Mouse (Mus musculus) heart, embryonic 14.5 days (tissue): ENCODE measurements around the gene Myl9. TPM values are rescaled to one million over a fixed set of nuclear protein-coding genes. Genes with fewer than 3 reads are reported as not detected.

Experiments used
- ATAC-seq: fragments of 200-750 bp; cut with Nextera tagmentation; 2 replicates; pipeline ENCODE4 v1.8.0; 2017; ENCODE audit warnings: low read depth, moderate TSS enrichment; ENCODE audit not compliant: insufficient number of reproducible peaks, insufficient read depth, low FRiP score
- H3K27ac ChIP-seq, 2 experiments: fragments of 200-500 bp in 1 of 2; fragments of 300-500 bp in 1 of 2; sonication (generic) in 1 of 2; replicated peaks in 1 of 2; 2 replicates each; pipeline ENCODE4 v1.5.1; 2012 to 2014; ENCODE audit warnings: low read depth in 2 of 2, low read length in 2 of 2, control low read depth in 1 of 2, mild to moderate bottlenecking in 1 of 2, mixed read lengths in 1 of 2; ENCODE audit not compliant: control insufficient read depth in 1 of 2, insufficient read depth in 1 of 2
- H3K27me3 ChIP-seq: fragments of 300-500 bp; sonication (generic); 2 replicates; pipeline ENCODE4 v1.6.1; 2014; ENCODE audit warnings: mild to moderate bottlenecking, low read length, control low read depth; ENCODE audit not compliant: control insufficient read depth, insufficient read depth
- H3K36me3 ChIP-seq: fragments of 300-500 bp; sonication (generic); 2 replicates; pipeline ENCODE4 v1.6.1; 2014; ENCODE audit warnings: mild to moderate bottlenecking, control low read depth, low read length, mixed read lengths; ENCODE audit not compliant: control insufficient read depth, insufficient read depth
- H3K4me1 ChIP-seq, 2 experiments: fragments of 200-500 bp in 1 of 2; fragments of 300-500 bp in 1 of 2; sonication (generic) in 1 of 2; 2 replicates each; pipeline ENCODE4 v1.6.1; 2012 to 2014; ENCODE audit warnings: low read length in 2 of 2, control low read depth in 1 of 2, mixed read lengths in 1 of 2; ENCODE audit not compliant: control insufficient read depth in 2 of 2, insufficient read depth in 2 of 2
- H3K4me2 ChIP-seq: fragments of 300-500 bp; sonication (generic); 2 replicates; pipeline ENCODE4 v1.6.1; 2014; ENCODE audit warnings: mild to moderate bottlenecking, low read length
- H3K4me3 ChIP-seq, 2 experiments: fragments of 200-500 bp in 1 of 2; fragments of 300-500 bp in 1 of 2; sonication (generic) in 1 of 2; 2 replicates each; pipeline ENCODE4 v1.5.1; 2012 to 2014; ENCODE audit warnings: low read length in 2 of 2, mild to moderate bottlenecking in 2 of 2, control low read depth in 1 of 2, low read depth in 1 of 2, moderate library complexity in 1 of 2; ENCODE audit not compliant: control insufficient read depth in 1 of 2, insufficient read depth in 1 of 2
- H3K9ac ChIP-seq: fragments of 300-500 bp; sonication (generic); 2 replicates; pipeline ENCODE4 v1.6.1; 2014; ENCODE audit warnings: mild to moderate bottlenecking, low read length
- H3K9me3 ChIP-seq: fragments of 300-500 bp; sonication (generic); 2 replicates; pipeline ENCODE4 v1.6.1; 2016; ENCODE audit warnings: low read length, control low read depth; ENCODE audit not compliant: control insufficient read depth
- WGBS: fragments of 180-500 bp; shearing (Covaris S2); extraction: QIAGEN DNeasy Blood & Tissue Kit; methylation state at CpG from one replicate; pipeline ENCODE4 v1.1.7; 2014; 5-methylcytosine and 5-hydroxymethylcytosine counted together
- polyA plus RNA-seq: library from polyadenylated mRNA; unstranded; fragments of >200 nt; fragmentation: Nextera tagmentation; extraction: Ambion mirVana; gene quantifications from 2 replicates; pipeline ENCODE4 v1.2.1, GENCODE M21; 2014

Gene Myl9
- polyA plus RNA-seq, 1 experiment from 2014 or later = 2,167 TPM

GRCm38 (mm10) chr2:156764022-156764421 lies 11.2 kb upstream of the Myl9 start:
- Histone ChIP-seq H3K36me3 (peaks cover 54% of the 10 kb centered on the region), H3K4me2 (no peak overlapping the region), H3K9ac (no peak overlapping the region), H3K27me3 (no peaks in the 10 kb centered on the region), H3K9me3 (no peaks in the 10 kb centered on the region), H3K4me3 (no peak overlapping the region), H3K4me1 (peaks cover 6 to 7% of the 10 kb centered on the region in 2 experiments), H3K27ac (no peak overlapping the region)
- no peak for ATAC-seq
- 94% methylated on average over 10 of the region's 10 CpGs for WGBS

GRCm38 (mm10) chr2:156764747-156765146 lies 10.5 kb upstream of the Myl9 start:
- Histone ChIP-seq H3K36me3 (peaks cover 48% of the 10 kb centered on the region), H3K9ac (no peak overlapping the region), H3K9me3 (no peaks in the 10 kb centered on the region), H3K4me2 (no peak overlapping the region), H3K4me1 (peaks cover 6 to 7% of the 10 kb centered on the region in 2 experiments), H3K27ac (peak overlapping the region; percentile 14 to 53; a peak in 3 of 4 replicates), H3K4me3 (no peak overlapping the region), H3K27me3 (no peaks in the 10 kb centered on the region)
- ATAC-seq = no peak
- WGBS = 36% methylated on average over 4 of the region's 4 CpGs

GRCm38 (mm10) chr2:156765593-156765992 lies 9.6 kb upstream of the Myl9 start:
- WGBS = 73% methylated on average over 8 of the region's 8 CpGs
- ATAC-seq = no peak
- no peaks in the 10 kb centered on the region for H3K9me3 ChIP-seq
- H3K9ac ChIP-seq = no peak overlapping the region; the same call in 1 of the 2 replicates
- no peaks in the 10 kb centered on the region for H3K27me3 ChIP-seq
- 0 out of 4 replicates have a peak overlapping the region, but pooled peaks of 1 of the 2 experiments have one; percentile 1 for H3K27ac ChIP-seq
- H3K4me2 ChIP-seq = no peak overlapping the region
- H3K4me1 ChIP-seq = peaks cover 6 to 7% of the 10 kb centered on the region in 2 experiments
- no peak overlapping the region for H3K4me3 ChIP-seq
- peaks cover 40% of the 10 kb centered on the region for H3K36me3 ChIP-seq

GRCm38 (mm10) chr2:156766227-156767019 lies 8.8 kb upstream of the Myl9 start:
- H3K27ac ChIP-seq = no peak overlapping the region
- no peak for ATAC-seq
- H3K4me3 ChIP-seq = no peak overlapping the region
- peaks cover 6 to 7% of the 10 kb centered on the region in 2 experiments for H3K4me1 ChIP-seq
- H3K36me3 ChIP-seq = peaks cover 32% of the 10 kb centered on the region
- no peaks in the 10 kb centered on the region for H3K9me3 ChIP-seq
- no peaks in the 10 kb centered on the region for H3K27me3 ChIP-seq
- 57% methylated on average over 10 of the region's 10 CpGs for WGBS
- no peak overlapping the region for H3K9ac ChIP-seq
- H3K4me2 ChIP-seq = no peak overlapping the region

GRCm38 (mm10) chr2:156767108-156767507 lies 8.1 kb upstream of the Myl9 start:
- Histone ChIP-seq H3K9ac (no peak overlapping the region), H3K27me3 (no peaks in the 10 kb centered on the region), H3K4me1 (peaks cover 6 to 7% of the 10 kb centered on the region in 2 experiments), H3K4me3 (no peak overlapping the region), H3K36me3 (peaks cover 25% of the 10 kb centered on the region), H3K9me3 (no peaks in the 10 kb centered on the region), H3K27ac (no peak overlapping the region), H3K4me2 (no peak overlapping the region)
- no peak for ATAC-seq
- WGBS = 75% methylated on average over 5 of the region's 5 CpGs

- H3K27me3 ChIP-seq = no peaks in the 10 kb centered on the region
- no peak overlapping the region for H3K9ac ChIP-seq
- 70% methylated on average over 12 of the region's 12 CpGs for WGBS
- no peaks in the 10 kb centered on the region for H3K9me3 ChIP-seq
- H3K4me2 ChIP-seq = no peak overlapping the region
- H3K4me3 ChIP-seq = no peak overlapping the region
- peaks cover 9% of the 10 kb centered on the region in 2 experiments for H3K4me1 ChIP-seq
- ATAC-seq = no peak
- H3K27ac ChIP-seq = no peak overlapping the region
- H3K36me3 ChIP-seq = peaks cover 3% of the 10 kb centered on the region
Measured at GRCm38 (mm10) chr2:156769274-156769673, 5.9 kb upstream of the Myl9 start.

GRCm38 (mm10) chr2:156773470-156773869 lies 1.8 kb upstream of the Myl9 start:
- Histone ChIP-seq H3K27me3 (no peaks in the 10 kb centered on the region), H3K4me1 (peaks cover 20 to 22% of the 10 kb centered on the region in 2 experiments), H3K9ac (no peak overlapping the region), H3K4me2 (no peak overlapping the region), H3K36me3 (peaks cover 5% of the 10 kb centered on the region), H3K27ac (no peak overlapping the region), H3K4me3 (no peak overlapping the region), H3K9me3 (no peaks in the 10 kb centered on the region)
- ATAC-seq = no peak
